Mouse (Mus musculus): ENCODE results near the gene Chst3.

GRCm38 (mm10) chr10:60199378-60199777 is 19.7 kb downstream of the Chst3 start:
- TF ChIP-seq CTCF (IDR thresholded peaks at IDR 0.05; ENCODE audit: low read depth) (no peak), EP300 (IDR thresholded peaks at IDR 0.05; ENCODE audit: low read depth) (no peak)

Measured in heart, postnatal 0 days (tissue).